Mouse (Mus musculus): ENCODE results near the gene Ctsw. TPM values are rescaled to one million over a fixed set of nuclear protein-coding genes. Genes with fewer than 3 reads are reported as not detected.
"Not testable (repeated sequence)": the region's sequence is repeated elsewhere in the genome, so short reads cannot be mapped to it uniquely, and the experiment has no call there.

Ctsw gene
- polyA plus RNA-seq, 1 experiment from 2014 or later: 1.3 TPM

GRCm38 (mm10) chr19:5496052-5496370 is 27.7 kb upstream of the Ctsw start:
- 81% methylated on average over 16 of the region's 16 CpGs for WGBS
- peaks cover 22% of the 10 kb centered on the region for H3K4me1 ChIP-seq (replicated peaks)
- H3K27ac ChIP-seq (ENCODE audit: poor library complexity, severe bottlenecking): no peak overlapping the region
- no peak for ATAC-seq (ENCODE audit: insufficient number of reproducible peaks, low FRiP score)
- no peaks in the 10 kb centered on the region for H3K9me3 ChIP-seq (replicated peaks)
- no peaks in the 10 kb centered on the region for H3K27me3 ChIP-seq (replicated peaks)
- H3K36me3 ChIP-seq: peaks cover 66% of the 10 kb centered on the region
- 0 out of 2 replicates have a peak overlapping the region, but pooled peaks have one; percentile 2 for H3K9ac ChIP-seq
- H3K4me2 ChIP-seq: no peak overlapping the region
- H3K4me3 ChIP-seq: no peak overlapping the region

DNA sequence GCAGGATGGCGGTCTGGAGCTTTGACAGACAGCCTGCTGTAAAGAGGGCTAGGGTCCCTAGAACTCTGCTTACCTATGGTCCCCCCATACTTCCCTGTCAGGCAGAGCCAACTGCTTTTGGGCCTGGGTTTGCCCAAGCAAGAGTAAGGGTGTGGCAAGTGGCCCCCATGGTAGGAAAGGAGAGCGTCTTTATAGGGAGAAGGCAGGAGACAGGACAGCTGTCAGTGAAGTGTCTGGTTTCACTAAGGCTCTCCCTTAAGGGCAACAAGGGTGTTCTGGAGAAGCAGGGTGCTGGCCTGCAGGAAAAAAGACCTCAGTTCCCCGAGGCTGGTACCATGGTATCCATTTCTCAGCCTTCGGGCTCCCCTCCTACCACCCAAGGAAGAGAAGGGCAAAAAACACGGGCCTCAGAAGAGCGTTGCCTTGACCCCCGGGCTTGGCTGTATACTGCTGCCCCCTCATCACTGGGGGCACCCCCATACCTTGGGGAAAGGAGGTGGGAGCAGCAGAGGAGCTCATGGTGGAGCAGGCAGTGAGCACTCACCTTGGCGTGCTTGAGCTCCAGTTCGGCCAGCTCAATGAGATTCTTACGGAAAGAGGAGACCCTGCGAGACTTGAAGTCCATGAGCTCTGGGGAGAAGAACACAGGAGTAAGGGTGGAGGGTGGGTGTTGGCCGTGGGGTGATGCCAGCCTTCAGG is 27.2 kb upstream of the Ctsw start:
- peaks cover 22% of the 10 kb centered on the region for H3K4me1 ChIP-seq (replicated peaks)
- ATAC-seq (ENCODE audit: insufficient number of reproducible peaks, low FRiP score): no peak
- no peak overlapping the region for H3K27ac ChIP-seq (ENCODE audit: poor library complexity, severe bottlenecking)
- peaks cover 66% of the 10 kb centered on the region for H3K36me3 ChIP-seq
- no peak overlapping the region for H3K4me3 ChIP-seq
- H3K9me3 ChIP-seq (replicated peaks): no peaks in the 10 kb centered on the region
- H3K27me3 ChIP-seq (replicated peaks): no peaks in the 10 kb centered on the region
- H3K4me2 ChIP-seq: no peak overlapping the region
- 81% methylated on average over 12 of the region's 12 CpGs for WGBS
- 0 out of 2 replicates have a peak overlapping the region, but pooled peaks have one; percentile 2 for H3K9ac ChIP-seq

DNA sequence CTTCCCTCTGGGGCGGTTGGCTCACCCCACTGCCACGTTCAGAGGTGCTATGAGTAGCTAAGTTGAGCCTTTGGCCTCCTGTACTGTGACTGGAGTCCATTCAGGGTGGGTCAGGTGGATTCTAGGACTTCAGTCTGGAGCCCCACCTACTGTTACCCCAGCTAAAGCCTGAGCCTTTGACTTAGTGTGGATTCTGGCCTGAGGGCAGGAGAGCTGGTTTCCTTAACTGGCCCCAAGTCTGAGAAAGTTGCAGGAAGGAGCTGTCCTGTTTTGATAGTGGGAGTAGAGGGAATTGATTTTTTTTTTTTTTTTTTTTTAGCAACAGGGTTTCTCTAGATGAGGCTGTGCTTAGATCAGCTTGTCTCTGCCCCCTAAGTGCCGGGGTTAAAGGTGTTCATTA is 26.0 kb upstream of the Ctsw start:
- Histone ChIP-seq H3K4me3 (no peak overlapping the region), H3K27ac (ENCODE audit: poor library complexity, severe bottlenecking) (no peak overlapping the region), H3K9me3 (replicated peaks) (no peaks in the 10 kb centered on the region), H3K4me2 (no peak overlapping the region), H3K4me1 (replicated peaks) (peaks cover 22% of the 10 kb centered on the region), H3K36me3 (peaks cover 66% of the 10 kb centered on the region), H3K9ac (no peak overlapping the region), H3K27me3 (replicated peaks) (no peaks in the 10 kb centered on the region)
- 85% methylated on average over 3 of the region's 3 CpGs for WGBS
- ATAC-seq (ENCODE audit: insufficient number of reproducible peaks, low FRiP score): no peak

DNA sequence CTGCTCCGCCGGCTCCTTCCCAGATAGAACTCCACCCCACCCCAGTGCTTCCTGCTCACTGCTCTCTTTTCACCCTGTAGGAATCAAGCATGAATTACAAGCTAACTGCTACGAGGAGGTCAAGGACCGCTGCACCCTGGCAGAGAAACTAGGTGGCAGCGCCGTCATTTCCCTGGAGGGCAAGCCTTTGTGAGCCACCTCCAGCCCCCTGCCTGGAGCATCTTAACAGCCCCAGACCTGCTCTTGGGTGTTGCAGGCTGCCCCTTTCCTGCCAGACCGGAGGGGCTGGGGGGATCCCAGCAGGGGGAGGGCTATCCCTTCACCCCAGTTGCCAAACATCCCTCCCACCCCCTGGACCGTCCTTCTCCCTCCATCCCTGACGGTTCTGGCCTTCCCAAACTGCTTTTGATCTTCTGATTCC is 25.0 kb upstream of the Ctsw start:
- peaks cover 22% of the 10 kb centered on the region for H3K4me1 ChIP-seq (replicated peaks)
- WGBS: 75% methylated on average over 9 of the region's 9 CpGs
- not testable (repeated sequence) for H3K27ac ChIP-seq (ENCODE audit: poor library complexity, severe bottlenecking); H3K27me3 ChIP-seq (replicated peaks); H3K4me2 ChIP-seq; ATAC-seq (ENCODE audit: insufficient number of reproducible peaks, low FRiP score); H3K9me3 ChIP-seq (replicated peaks); H3K4me3 ChIP-seq; H3K9ac ChIP-seq
- peaks cover 59% of the 10 kb centered on the region for H3K36me3 ChIP-seq

DNA sequence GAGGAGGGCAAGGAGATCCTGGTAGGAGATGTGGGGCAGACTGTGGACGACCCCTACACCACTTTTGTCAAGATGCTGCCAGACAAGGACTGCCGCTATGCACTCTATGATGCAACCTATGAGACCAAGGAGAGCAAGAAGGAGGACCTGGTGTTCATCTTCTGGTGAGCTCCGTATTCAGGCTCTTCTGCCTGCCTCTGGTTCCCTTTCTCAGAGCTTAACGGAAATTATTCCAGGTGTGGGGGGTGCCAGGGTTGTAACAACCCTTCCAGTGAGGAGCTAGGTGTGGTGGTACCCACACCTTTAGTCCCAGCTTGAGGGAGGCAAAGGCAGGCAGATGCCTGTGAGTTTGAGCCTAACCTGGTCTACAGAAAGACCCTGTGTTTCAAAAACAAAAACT is 24.3 kb upstream of the Ctsw start:
- H3K4me1 ChIP-seq (replicated peaks): peaks cover 22% of the 10 kb centered on the region
- peak overlapping the region; percentile 15 for H3K4me3 ChIP-seq
- H3K4me2 ChIP-seq: peak overlapping the region; percentile 74
- ATAC-seq (ENCODE audit: insufficient number of reproducible peaks, low FRiP score): no peak
- no peaks in the 10 kb centered on the region for H3K27me3 ChIP-seq (replicated peaks)
- no peak overlapping the region for H3K27ac ChIP-seq (ENCODE audit: poor library complexity, severe bottlenecking)
- 82% methylated on average over 4 of the region's 4 CpGs for WGBS
- no peaks in the 10 kb centered on the region for H3K9me3 ChIP-seq (replicated peaks)
- H3K9ac ChIP-seq: no peak overlapping the region; the same call in 1 of the 2 replicates
- peaks cover 54% of the 10 kb centered on the region for H3K36me3 ChIP-seq

DNA sequence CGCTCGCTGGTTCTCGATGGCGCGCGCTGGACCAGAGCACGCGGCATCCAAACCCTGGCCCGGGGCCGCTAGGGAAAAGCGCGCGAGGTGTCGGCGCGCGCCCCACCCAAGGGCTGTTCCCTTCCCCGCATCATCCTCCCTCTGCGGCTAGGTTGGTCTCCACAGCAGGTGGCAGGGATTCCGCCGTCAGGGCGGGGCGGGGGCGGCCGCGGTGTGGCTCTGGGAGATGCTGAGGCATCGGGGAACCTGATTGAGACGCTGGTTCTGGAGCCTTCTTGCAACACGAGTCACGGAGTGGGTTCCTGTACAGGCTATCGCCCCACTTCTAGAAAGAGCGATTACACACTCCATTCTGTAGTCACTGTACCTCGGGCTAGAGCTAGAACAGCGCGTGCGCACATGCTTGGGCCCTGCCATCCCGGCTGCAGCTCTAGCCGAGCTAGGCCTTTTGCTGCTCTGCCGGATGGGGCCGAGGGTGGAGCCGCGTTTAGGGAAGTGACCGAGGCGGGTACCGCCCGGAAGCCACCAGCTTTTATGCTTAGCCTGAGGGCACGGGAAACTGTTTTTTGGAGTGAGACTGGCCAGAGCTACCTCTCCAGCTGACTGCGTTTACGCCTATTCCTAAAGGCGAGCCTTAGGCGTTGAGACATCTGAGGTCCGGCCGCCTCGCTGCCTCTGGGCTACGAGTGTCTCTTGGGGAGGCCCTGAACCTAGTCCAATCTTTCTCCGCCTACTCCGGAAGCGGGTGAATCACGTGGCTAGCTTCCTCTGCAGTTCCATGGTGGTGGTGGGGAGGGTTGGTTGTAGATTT is 22.8 kb upstream of the Ctsw start:
- H3K4me1 ChIP-seq (replicated peaks): peaks cover 36% of the 10 kb centered on the region
- H3K4me2 ChIP-seq: peak overlapping the region; percentile 74
- under 1% methylated on average over 59 of the region's 59 CpGs for WGBS
- ATAC-seq (ENCODE audit: insufficient number of reproducible peaks, low FRiP score): peak; percentile 37
- peaks cover 43% of the 10 kb centered on the region for H3K36me3 ChIP-seq
- H3K27me3 ChIP-seq (replicated peaks): no peaks in the 10 kb centered on the region
- peak overlapping the region; percentile 98 for H3K9ac ChIP-seq
- H3K27ac ChIP-seq (ENCODE audit: poor library complexity, severe bottlenecking): peak overlapping the region; percentile 100
- peak overlapping the region; percentile 96 for H3K4me3 ChIP-seq
- no peaks in the 10 kb centered on the region for H3K9me3 ChIP-seq (replicated peaks)

- Histone ChIP-seq H3K27me3 (replicated peaks) (no peaks in the 10 kb centered on the region), H3K36me3 (peaks cover 43% of the 10 kb centered on the region), H3K4me1 (replicated peaks) (peaks cover 39% of the 10 kb centered on the region), H3K9ac (peak within 1 kb of the TSS; percentile 98), H3K4me2 (peak within 1 kb of the TSS; percentile 84), H3K27ac (ENCODE audit: poor library complexity, severe bottlenecking) (peak within 1 kb of the TSS; percentile 100), H3K4me3 (peak within 1 kb of the TSS; percentile 96), H3K9me3 (replicated peaks) (no peaks in the 10 kb centered on the region)
- under 1% methylated on average over 62 of the region's 62 CpGs for WGBS
- peak; percentile 68 for ATAC-seq (ENCODE audit: insufficient number of reproducible peaks, low FRiP score)
Measured at GRCm38 (mm10) chr19:5490313-5490897, 22.1 kb upstream of the Ctsw start, which contains the start of gene Cfl1. TSS of gene Cfl1 (plus strand) at chr19:5490455.

- peaks cover 45% of the 10 kb centered on the region for H3K36me3 ChIP-seq
- not testable (repeated sequence) for H3K9me3 ChIP-seq (replicated peaks); H3K4me3 ChIP-seq; ATAC-seq (ENCODE audit: insufficient number of reproducible peaks, low FRiP score); H3K4me2 ChIP-seq; H3K9ac ChIP-seq; H3K27me3 ChIP-seq (replicated peaks)
- peak overlapping the region; percentile 100 for H3K27ac ChIP-seq (ENCODE audit: poor library complexity, severe bottlenecking)
- peaks cover 39% of the 10 kb centered on the region for H3K4me1 ChIP-seq (replicated peaks)
- WGBS: 52% methylated on average over 10 of the region's 10 CpGs
Measured at GRCm38 (mm10) chr19:5489721-5490120, 21.4 kb upstream of the Ctsw start.

GRCm38 (mm10) chr19:5488878-5489571 is 20.7 kb upstream of the Ctsw start:
- H3K36me3 ChIP-seq: peaks cover 45% of the 10 kb centered on the region
- H3K4me1 ChIP-seq (replicated peaks): peaks cover 35% of the 10 kb centered on the region
- no peaks in the 10 kb centered on the region for H3K27me3 ChIP-seq (replicated peaks)
- peak overlapping the region; percentile 67 for H3K9ac ChIP-seq
- ATAC-seq (ENCODE audit: insufficient number of reproducible peaks, low FRiP score): peak; percentile 88
- H3K27ac ChIP-seq (ENCODE audit: poor library complexity, severe bottlenecking): peak overlapping the region; percentile 100
- WGBS: under 1% methylated on average over 26 of the region's 26 CpGs
- no peaks in the 10 kb centered on the region for H3K9me3 ChIP-seq (replicated peaks)
- H3K4me3 ChIP-seq: peak overlapping the region; percentile 50
- H3K4me2 ChIP-seq: peak overlapping the region; percentile 84

DNA sequence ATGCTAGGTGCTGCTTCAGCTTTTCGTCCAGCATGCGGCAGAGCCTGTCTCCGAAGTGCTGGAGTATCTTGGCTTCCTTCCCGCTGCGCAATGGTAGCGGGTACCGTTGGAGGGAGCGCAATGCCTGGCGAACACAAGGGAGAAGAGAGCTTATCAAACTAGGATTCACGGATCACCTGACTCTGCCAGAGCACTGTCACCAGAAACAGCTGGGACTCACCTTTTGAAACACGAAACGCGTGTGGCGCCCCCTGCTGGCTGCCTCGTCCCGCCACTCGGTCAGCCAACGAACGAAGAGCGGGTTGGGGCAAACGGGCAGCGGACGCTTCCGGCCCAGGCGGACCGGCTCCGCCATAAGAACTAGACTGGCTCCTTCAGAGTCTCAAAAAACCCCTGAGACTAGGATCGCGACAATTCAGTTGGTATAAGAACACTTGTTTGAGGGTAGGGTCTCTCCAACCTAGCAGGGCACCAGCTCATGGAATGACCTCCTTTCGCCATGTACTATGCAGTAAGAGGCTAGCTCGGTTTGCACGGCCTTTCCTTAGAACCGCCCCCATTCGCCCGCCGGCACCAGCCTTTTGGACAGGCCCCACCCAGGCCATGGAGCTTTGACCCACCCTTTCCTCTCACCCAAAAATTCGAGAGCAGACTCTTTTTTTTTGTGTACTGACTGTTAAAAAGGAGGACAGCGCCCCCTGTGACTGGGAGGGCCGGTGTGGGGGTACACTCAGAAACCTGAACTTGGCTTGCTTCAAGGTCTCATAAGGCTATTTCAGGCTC is 19.7 kb upstream of the Ctsw start, which contains the start of gene Mus81:
TSS of gene Mus81 (minus strand) at position 635 of the 783 bp plus-strand sequence.
- WGBS: under 1% methylated on average over 39 of the region's 39 CpGs

More for the DNA sequence above, 19.7 kb upstream of the Ctsw start, which contains the start of gene Mus81:
- Histone ChIP-seq H3K4me2 (peak within 1 kb of the TSS; percentile 84), H3K27ac (ENCODE audit: poor library complexity, severe bottlenecking) (peak within 1 kb of the TSS; percentile 100), H3K4me1 (replicated peaks) (peaks cover 29% of the 10 kb centered on the region), H3K36me3 (peaks cover 45% of the 10 kb centered on the region), H3K4me3 (peak within 1 kb of the TSS; percentile 50), H3K27me3 (replicated peaks) (no peaks in the 10 kb centered on the region), H3K9me3 (replicated peaks) (no peaks in the 10 kb centered on the region), H3K9ac (peak within 1 kb of the TSS; percentile 79)
- peak; percentile 78 for ATAC-seq (ENCODE audit: insufficient number of reproducible peaks, low FRiP score)
